Mouse (Mus musculus) neural tube, postnatal 0 days (tissue): ENCODE data around the gene Tlr8. TPM values are rescaled to one million over a fixed set of nuclear protein-coding genes. Genes with fewer than 3 reads are reported as not detected.

ENCODE experiments used
- polyA plus RNA-seq: library from polyadenylated mRNA; unstranded; fragments of >200 nt; fragmentation: Nextera tagmentation; extraction: Ambion mirVana; gene quantifications from 2 replicates; pipeline ENCODE4 v1.2.1, GENCODE M21; 2015

Gene Tlr8
- 0.10 TPM in 1 of 2 replicates, not detected in the other for polyA plus RNA-seq

DNA sequence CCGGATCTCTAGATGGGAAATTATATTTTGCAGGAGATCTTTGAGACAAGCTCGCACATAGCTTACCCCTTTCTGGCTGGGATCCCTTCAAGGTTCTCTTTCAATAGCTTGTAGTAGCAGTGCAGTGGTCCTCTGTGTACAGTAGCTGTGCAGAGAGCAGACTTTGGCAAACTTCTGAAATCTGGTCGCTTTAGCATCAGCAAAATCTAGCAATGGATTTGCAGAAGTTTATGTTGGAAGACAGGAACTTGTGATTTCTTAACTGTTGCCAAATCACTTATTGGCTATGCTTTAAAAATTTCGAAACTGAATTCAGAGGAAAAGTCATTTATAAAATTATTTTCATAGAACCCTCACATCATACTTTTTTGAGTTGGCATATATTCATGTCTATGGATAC is at the start of gene Tlr8:
Gene Tlr8 (minus strand): TSS at position 244 of the 400 bp plus-strand sequence.

GRCm38 (mm10) chrX:167208978-167209754 is 55.0 kb downstream of the Tlr8 start, which contains the start of gene Tmsb4x:
Gene Tmsb4x, minus strand, starts transcription at chrX:167209315.

Other genes with a start within 250 kb of the Tlr8 start
- gene Tmsb4x, start 55.0 kb downstream of the Tlr8 start, polyA plus RNA-seq: 4,131 and 4,892 TPM in 2 replicates
- gene Tlr7, start 66.2 kb upstream of the Tlr8 start, polyA plus RNA-seq: 0.61 and 2.2 TPM in 2 replicates
- gene Prps2, start 118.4 kb upstream of the Tlr8 start, polyA plus RNA-seq: 11.1 and 12.5 TPM in 2 replicates